Mouse (Mus musculus): ENCODE results near the gene Tle4.

The Tle4 gene

DNA sequence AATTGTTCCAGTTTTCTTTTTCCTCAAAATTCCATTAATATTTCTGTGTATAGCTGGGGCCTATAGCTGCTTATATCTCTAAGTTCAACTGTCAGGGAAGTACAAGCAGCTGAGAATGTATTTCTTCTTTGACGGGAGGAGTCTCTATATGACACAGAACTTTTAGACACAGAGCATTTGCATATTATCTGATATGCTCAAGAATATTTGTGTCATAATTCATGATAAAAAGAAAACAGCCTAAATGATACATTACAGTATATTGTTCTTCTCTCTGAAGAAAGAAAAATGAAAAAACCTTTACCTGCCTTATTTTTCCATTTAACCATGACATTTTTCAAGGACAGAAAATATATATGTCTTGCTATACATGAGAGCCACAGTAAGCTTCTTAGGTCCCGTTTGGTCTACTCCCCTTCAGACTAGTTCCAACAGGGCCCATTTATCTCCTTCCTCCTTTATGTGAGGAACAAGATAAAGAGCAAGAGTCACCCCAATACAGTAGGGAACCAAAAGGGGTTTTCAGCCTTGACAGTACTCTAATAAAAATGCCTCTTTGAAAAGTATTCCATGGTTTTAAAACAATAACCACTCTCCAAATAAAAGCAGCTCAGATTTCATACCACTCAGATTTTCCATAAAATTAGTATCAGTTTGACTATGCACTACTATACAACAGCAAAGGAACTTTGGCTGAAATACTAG is 77.6 kb downstream of the Tle4 start:
- no peak for DNase-seq (ENCODE audit: low spot score in 2 of 2)

DNA sequence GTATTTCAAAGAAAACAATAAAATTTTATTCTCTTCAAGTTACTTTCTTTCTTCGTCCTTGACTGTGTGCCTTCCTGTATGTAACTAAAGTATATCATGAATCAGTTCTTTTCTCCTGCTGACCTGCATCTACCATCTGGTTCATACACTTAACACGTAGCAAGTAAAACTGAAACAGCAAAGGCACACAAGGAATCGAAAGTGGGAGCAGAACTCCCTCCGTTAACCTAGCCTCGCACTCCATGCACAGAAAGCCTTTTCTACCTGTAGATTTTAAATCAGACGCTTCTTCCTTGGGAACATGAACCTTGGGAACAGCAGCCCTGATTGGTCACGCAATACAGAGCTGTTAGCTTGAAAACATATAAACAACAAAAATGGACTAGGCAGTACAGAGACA is 78.7 kb downstream of the Tle4 start:
- DNase-seq (ENCODE audit: low spot score in 2 of 2): no peak

DNA sequence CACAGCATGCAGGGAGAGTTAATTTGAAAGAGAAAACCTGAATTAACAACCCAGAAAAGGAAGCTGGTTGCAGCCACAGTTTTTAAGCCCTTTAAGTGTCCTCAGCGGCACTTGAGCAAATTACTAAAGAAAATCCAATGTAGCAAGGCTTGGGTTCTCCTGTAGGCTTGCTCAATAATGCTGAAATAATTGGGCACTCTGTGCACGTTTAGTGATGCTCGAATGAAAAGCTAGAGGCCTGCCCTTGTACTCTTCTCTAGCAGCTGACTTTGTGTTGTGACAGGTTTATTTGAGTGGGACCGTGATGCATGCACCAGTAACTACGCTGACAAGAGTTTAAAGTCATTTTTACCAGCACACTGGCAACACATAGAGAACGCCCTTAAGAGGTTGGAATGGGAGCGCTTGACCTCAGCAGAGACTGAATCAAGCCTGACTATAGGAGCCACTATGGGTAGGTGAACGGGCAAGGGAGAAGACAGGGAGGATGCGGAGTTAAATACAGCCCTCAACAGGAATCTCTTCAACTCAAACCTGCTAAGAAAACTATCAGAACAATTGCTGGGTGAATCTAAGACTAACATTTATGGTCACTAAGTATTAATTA is 79.3 kb downstream of the Tle4 start:
- no peak for DNase-seq (ENCODE audit: low spot score in 2 of 2)

DNA sequence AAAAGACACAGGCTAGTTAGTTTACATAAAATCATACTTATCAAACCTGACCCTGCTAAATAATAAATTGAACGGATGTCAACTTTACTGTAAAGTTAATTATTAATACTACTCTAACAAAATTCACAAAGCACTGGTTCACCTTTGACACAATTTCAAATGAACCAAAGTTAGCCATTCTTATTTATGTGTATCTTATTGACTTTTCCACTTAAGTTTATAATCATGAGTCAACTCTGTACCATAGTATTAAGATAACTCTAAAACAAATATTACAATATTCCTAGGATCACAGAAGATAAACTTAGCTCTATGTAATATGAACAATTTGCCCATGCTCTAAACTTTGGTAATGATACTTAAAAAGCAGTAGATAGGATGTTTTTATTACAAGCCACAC is 81.4 kb downstream of the Tle4 start:
- DNase-seq (ENCODE audit: low spot score in 2 of 2): no peak

DNA sequence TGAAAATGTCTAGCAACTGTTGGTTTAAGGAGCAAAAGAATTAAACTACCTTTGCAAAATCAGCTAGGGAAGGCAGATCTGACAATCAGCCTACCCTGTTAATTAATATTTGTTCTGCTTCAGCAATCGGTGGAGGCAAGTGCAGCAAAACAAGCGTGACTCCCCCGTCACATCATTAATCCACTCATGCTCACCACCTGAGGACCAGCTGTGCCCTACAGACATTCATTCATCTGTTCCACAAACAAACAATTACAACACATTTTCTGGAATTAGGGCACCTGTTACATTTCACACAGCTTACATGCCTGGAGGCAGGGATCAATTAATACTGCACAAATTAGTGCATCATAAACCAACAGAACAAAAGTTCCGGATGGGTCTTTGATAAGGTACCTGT is 89.0 kb downstream of the Tle4 start:
- no peak for DNase-seq (ENCODE audit: low spot score in 2 of 2)

DNA sequence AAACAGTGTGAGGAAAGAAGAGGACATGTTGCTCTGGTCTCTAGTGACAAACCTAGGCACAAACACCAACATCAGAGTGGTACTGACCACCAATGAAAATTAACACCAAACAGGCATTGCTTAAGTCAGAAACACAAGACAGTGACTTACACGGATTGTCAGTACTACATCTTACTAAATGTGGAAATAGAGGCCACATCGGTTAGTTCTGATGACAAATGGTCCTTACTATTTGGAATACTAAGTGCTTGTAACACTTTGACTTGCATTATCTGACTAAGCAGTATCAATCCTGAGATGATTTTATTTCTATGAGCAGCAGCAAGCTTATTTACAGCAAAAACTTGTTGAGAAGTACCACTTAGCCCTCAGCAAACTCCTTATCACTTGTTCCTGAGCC is 89.9 kb downstream of the Tle4 start:
- no peak for DNase-seq (ENCODE audit: low spot score in 2 of 2)

DNA sequence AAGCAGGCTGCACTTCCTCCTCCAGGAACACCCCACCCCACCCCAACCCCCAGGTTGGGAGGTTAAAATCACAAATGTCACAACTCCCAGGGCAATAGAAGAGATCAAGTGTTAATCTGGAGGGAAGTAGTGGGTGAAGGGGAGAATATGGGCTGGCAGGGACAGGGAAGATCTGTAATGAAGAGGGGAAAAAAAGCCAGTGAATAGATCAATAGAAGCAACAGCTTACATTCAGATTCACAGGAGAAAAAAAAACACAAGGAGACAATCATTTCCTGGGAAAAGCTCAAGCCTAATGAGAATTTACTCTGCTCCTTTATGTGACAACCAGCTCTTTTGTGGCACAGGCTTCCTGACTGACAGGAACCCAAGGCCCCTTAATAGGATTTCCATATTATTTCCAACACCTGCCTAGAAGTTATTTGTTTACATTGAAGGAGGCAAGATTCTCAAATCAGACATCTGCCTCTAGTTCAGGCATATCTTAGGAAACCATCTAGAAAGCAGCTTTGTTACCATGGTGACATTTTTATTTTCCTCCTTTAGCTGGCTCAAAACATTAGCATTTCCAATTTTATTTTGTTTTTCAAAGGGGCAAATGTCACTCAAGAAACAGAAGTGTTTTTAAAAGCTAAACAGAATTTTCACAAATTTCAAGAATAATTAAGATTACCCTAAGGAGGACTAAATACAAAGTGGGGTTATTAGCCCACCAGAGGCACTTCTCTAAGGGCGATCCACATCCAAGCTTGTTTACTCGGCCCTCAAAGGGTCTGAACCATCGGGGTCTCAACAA is 90.8 kb downstream of the Tle4 start:
- DNase-seq (ENCODE audit: low spot score in 2 of 2): no peak

DNA sequence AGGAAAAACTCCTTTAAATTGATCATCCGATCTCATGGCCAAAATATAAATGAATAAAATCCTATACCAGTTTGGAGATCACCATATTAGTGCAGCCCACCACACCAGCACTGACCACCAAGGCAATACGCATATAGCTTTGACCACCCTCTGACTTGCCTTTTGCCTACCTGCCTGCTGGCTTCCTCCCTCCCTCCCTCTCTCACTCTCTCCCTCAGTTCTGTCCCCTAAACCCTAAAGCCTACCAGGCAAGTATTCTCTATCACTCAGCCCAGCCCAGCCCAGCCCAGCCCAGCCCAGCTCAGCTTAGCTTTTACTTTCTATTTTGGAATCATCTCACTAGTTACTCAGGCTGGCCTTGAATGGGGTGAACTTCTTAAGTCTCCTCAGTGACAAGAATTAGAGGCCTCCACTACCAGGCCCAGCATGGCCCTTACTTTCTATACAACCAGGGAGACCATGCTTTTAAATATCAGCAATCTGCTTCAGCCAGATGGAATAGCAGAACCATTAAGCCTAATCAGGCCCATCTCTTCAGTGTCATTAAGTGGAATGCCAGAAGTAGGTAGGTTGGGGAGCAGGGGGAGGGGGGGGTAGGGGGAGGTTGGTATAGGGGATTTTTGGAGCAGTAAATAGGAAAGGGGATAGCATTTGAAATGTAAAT is 91.8 kb downstream of the Tle4 start:
- DNase-seq (ENCODE audit: low spot score in 2 of 2): no peak

DNA sequence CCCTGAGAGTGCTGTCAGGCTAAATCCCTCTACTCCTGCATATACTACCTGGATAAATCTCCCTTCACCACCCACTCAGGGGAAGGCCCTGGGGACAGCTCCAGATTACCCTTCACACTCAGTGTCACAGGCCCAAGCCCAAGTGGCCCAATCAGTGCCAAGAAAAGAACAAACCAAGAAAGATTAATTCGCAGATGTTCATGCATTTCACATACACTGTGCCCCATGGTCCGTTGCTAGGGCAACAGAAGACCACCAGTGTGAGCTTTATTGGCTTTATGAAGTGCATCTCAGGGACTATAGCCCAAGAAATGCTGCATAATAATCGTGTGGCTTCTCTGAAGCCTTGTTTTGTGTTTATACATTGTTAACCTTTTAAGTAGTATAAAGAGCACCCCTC is 92.5 kb downstream of the Tle4 start:
- DNase-seq (ENCODE audit: low spot score in 2 of 2): no peak

DNA sequence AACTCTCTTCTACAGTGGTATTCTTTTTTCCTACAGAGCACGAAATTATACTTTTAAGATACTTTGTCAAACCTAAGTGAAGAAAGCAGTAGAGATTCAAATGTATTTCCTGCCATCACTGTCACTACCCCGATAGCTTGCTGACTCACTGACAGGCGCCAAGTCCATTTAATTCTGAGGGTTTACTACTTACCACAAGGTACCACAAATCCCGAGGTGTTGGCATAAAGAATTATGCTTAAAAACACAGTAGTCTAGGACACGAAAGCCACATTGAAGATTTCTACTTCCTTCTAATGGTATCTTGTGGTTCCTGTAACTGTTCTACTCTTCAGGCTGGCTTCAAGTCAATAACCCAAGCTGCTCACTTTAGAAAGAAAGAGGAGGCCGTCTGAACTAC is 94.0 kb downstream of the Tle4 start:
- DNase-seq (ENCODE audit: low spot score in 2 of 2): no peak

DNA sequence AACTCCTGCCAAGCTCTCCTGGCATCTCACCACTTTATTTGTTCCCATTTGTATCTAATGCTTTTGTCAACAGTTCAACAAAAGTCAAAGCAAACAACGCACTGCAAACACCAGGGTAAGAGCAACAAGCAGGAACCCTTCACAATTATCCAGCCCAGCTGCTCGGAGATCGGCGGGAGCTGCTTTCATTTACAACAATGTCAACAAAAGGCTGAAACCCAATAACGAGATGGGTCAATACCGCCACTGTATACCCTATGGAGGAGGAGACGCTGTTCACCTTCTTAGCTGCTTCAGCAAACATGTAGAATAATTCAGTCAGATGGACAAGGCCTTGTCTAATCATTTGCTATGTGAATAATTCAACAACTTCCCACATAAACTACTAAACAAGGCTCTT is 95.6 kb downstream of the Tle4 start:
- DNase-seq (ENCODE audit: low spot score in 2 of 2): no peak

DNA sequence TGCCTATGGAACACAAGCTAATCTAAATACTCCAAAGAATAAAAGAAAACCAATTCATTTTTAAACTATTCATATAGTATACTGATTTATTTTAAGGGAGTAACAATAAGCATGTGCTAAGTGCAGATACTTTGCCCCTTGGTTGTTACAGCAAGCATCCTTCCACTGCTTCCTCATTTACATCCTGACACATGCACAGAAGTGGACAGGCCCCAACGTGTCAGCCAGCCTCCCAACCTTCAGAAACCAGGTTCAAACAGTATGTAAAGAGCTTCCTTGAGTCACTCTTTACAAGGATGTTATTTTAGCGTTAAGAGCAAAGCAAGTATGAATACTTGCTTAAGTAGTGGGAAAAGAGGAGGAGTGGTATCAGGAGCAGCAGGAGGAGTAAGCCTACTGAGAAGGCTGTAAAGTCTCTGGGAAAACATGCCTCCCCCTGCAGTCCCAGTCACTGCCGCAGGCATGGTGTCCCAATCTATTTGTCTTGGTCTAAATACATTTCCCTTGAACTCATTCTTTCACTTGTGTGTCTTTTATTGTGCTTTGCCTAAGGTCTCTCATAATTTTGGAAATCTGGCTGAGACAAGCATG is 97.9 kb downstream of the Tle4 start:
- DNase-seq (ENCODE audit: low spot score in 2 of 2): no peak

DNA sequence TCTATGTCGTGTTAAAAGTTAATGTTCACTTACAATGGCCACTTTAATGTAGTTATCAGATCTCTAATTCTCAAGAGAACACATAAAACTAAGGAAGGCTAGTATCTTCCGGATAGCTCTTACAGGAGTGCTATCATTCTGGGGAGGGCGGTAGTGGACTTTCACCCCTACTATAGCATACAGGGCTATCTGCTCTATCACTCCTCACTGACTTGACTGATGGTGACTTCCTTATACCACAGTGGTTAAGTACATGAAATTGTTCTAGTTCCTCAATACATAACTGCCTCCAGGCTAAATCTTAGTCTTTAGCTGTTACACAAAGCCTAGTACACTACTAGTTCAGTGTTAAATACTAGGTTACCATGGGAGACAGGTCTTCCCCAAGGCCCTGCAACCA is 104.8 kb downstream of the Tle4 start:
- no peak for DNase-seq (ENCODE audit: low spot score in 2 of 2)

DNA sequence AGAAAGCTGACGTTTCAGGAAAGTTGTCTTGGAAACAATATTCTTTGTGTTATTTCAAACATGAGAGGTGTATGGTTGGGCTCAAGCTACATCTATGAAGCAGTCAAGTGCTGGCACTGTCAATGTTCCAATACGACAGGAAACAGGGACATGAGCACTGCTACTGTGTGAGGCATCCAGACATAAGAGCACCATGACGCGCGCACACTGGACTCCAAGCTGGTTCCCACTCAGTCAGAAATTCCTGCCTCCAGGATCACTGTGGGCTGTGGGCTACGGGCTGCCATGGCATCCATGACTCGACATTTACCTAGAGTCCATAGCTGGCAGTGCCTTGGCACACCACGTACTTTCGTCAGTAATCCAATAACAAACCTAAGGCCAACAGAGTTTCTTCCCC is 110.7 kb downstream of the Tle4 start:
- no peak for DNase-seq (ENCODE audit: low spot score in 2 of 2)

DNA sequence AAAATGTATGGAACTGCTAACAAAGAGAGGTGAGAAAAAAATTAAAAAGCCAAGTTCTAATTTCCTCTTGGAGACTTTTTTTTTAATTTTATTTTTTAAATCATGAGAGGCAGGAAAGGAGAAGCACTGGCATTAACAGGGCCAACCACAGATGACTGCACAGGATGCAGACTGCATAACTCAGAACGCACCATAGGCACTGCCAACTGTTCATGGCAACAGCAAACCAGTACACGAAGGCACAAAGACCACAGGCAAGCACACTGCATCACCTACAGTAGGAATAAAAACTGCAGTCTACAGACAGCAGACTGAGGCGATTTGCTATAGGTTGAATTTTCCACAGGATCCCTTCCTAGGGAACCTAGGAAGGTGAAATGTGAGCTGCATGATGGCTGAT is 112.7 kb downstream of the Tle4 start:
- no peak for DNase-seq (ENCODE audit: low spot score in 2 of 2)

DNA sequence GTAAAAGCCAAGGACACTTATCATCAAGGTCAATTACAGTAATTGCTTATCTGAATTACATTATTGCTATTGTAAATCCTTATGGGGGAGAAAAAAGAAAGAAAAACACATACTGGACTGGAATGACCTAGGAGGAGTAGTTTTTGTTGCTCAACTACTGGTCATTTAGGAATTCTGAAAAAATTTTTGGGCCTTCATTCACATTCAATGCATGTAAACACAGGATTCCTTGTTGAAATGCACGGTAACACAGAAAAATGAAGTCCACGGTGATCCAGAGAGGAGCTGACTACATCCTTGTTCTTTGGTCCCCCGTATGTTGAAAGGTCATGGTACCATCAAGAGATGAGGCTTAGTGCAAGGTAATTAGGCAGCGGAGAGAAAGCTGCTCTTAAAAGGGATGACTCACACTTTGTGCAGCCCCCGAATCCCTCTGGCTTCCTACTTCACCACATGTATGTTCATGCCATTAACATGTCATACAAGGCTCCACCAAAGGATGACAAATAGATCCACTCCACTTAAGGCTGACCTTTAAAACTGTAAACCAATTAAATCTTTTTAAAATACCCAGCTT is 115.2 kb downstream of the Tle4 start:
- no peak for DNase-seq (ENCODE audit: low spot score in 2 of 2)

DNA sequence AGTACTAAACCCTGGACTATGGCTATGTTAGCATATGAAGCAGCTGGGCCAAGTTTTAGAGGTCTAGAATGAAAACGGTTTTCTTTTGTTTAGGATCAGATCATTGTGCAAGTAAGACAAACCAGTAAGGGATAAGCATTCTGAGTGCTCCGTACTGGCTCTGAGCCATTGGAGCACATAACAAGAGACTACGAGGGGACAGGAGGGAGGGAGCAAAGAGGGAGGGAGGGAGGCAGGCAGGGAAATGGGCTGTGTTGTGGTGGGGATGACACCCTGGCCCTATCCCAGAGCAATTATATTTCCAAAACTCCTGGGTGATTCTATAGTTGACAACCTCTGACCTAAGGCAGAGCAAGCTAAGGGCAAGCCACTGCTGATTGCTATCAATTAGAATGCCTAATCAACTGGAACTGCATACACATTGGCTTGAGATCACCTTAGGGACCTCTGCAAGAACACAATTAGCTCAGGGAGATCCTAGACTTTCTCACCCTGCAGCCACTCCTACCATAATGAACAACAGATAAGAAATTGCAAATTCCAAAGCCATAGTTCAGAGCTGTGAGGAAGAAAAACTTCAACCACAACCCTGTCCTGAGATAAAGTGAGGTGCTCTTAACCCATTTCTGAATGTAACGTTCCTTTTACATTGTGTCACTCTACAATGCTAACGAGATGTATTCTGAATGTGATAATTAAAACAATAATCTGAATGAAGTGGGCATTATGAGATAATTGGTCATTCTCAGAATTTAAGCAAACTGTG is 115.9 kb downstream of the Tle4 start:
- DNase-seq (ENCODE audit: low spot score in 2 of 2): no peak

DNA sequence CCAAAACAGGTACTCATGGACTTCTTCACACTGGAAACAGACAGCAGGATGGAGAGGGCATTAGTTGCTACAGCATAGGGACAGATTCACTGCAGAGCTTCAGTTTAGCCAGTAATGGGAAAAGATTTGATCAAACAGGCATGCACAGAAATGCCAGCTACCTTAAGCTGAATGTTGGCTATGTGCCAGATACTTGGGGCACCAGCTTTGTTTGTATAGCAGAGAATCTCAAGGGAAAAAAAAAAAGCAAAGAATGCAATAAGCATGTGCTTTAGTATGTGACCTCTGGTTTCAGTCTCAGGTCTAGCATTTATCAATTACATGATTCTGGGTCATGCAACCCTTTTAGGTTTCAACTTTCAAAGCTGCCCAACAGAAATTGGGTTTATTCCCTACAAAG is 118.1 kb downstream of the Tle4 start:
- DNase-seq (ENCODE audit: low spot score in 2 of 2): no peak

DNA sequence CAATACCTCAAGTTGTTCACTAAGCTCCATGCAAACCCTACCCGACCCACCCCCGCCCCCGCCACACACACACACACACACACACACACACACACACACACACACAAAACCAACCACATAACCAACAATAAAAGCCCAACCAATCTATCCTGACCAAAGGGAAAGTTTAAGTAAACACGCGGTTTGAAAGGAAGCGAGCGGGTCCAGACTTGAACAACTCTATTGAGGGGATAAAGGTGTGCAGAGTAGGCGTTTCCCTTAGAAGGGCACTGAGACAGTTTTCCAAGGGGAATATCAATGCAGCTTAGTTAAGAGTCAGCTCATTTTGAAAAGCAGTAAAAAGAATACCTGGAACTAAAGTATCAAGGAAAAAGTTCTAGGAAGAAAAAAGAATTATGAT is 128.5 kb downstream of the Tle4 start:
- DNase-seq (ENCODE audit: low spot score in 2 of 2): no peak

DNA sequence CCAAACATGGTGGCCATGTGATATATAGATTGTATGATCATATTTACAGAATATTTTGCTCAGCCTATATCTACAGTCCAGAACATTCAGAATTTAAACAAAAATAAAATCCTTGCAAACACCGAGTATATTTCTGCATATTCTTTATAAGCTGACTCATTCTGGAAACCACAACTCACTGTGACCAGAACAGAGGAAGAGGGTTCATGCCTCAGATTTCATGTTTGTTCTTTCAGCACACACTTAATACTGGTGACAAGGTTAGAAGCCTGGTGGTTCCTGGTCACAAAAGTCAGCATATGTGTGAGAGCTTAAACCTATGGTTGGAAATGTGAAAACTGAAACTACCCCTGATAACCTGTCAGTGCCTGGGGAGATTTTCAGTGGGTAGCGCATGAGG is 129.1 kb downstream of the Tle4 start:
- no peak for DNase-seq (ENCODE audit: low spot score in 2 of 2)

DNA sequence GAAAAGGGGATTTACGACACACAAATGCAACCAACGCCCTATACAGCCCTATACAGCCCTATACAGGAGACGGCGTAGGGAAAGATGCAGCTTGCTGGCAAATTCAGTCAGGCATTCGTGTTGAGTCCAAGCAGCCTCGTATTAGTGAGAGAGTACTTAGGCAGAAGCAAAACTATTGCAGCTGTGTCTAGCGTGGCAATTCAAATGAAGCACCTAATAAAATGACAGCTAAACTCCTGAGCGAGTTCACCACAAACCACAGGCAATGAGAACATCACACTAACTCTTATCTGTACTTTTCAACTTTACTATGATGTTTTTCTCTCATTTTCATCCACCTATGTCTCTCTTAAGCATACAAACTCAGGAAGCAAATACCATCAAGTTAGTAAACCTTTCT is 131.8 kb downstream of the Tle4 start:
- no peak for DNase-seq (ENCODE audit: low spot score in 2 of 2)
